Mouse (Mus musculus): ENCODE measurements around the gene Brms1.
A peak's percentile ranks its signal among the peaks of the same experiment; 100 is the strongest.

The Brms1 gene

GRCm38 (mm10) chr19:5093481-5094242 lies 52.5 kb downstream of the Brms1 start:
- no peak for DNase-seq

GRCm38 (mm10) chr19:5094243-5094632 lies 53.1 kb downstream of the Brms1 start:
- peak; percentile 70 to 91 for DNase-seq

GRCm38 (mm10) chr19:5094746-5095417 lies 53.7 kb downstream of the Brms1 start:
- no peak for DNase-seq

- DNase-seq: no peak
Measured at GRCm38 (mm10) chr19:5095887-5096474, 54.8 kb downstream of the Brms1 start.

GRCm38 (mm10) chr19:5097521-5098362 lies 56.6 kb downstream of the Brms1 start:
- DNase-seq: no peak

- DNase-seq: peak in 1 of 2 experiments; percentile 64
Measured at GRCm38 (mm10) chr19:5098363-5099143, 57.4 kb downstream of the Brms1 start, which contains the start of gene Cnih2. Gene Cnih2 (minus strand): TSS chr19:5098521.
